Mouse (Mus musculus) CH12.LX (cell line): Measurements from ENCODE around the gene Wdfy4.

Source experiments
- CHD2 ChIP-seq: IDR thresholded peaks from 2 replicates; pipeline ENCODE4 v1.6.1; 2011; ENCODE audit warnings: low read length, improper control_type of control experiment
- CTCF ChIP-seq, 2 experiments: IDR thresholded peaks in 1 of 2; conservative IDR thresholded peaks in 1 of 2; 2 replicates each; pipeline ENCODE4 v1.5.1; 2011 to 2012; ENCODE audit warnings: low read depth in 2 of 2, low read length in 2 of 2, improper control_type of control experiment in 1 of 2, inconsistent platforms in 1 of 2, mild to moderate bottlenecking in 1 of 2, moderate library complexity in 1 of 2
- EP300 ChIP-seq: IDR thresholded peaks from 2 replicates; pipeline ENCODE4 v1.6.1; 2011; ENCODE audit warnings: low read length, improper control_type of control experiment
- MAX ChIP-seq: IDR thresholded peaks from 2 replicates; pipeline ENCODE4 v1.6.1; 2011; ENCODE audit warnings: low read length, improper control_type of control experiment
- POLR2AphosphoS2 ChIP-seq: IDR thresholded peaks from 2 replicates; pipeline ENCODE4 v1.6.1; 2011; ENCODE audit warnings: low read depth, low read length, improper control_type of control experiment

GRCm38 (mm10) chr14:33083326-33083725 is 102.0 kb downstream of the Wdfy4 start:
- TF ChIP-seq CTCF (conservative IDR thresholded peaks at IDR 0.05 in 1 of 2, IDR thresholded peaks at IDR 0.05 in 1 of 2; ENCODE audit: low read depth in 2 of 2, low read length in 2 of 2) (no peak), POLR2AphosphoS2 (no peak; the same call in 1 of the 2 replicates), CHD2 (no peak), MAX (no peak), EP300 (no peak)
